9 mouse cellular contexts compared by ENCODE assay signal in genomic region chr14:50969558-50970544, GRCm38 (mm10). TPM values are rescaled to one million over a fixed set of nuclear protein-coding genes. Genes with fewer than 3 reads are reported as not detected.
A peak's percentile ranks its signal among the peaks of the same experiment; 100 is the strongest.
DNase-seq lines count a peak whose midpoint lies in the region; ATAC-seq and TF ChIP-seq lines count a peak whose summit lies in the region.
"Had no signal": no experiment of that assay in that cellular context is flagged by ENCODE, and none has a peak within 500 bp of the region (broad histone marks: within the 10 kb centered on the region; RNA-seq: fewer than 3 reads in every experiment).

No protein-coding gene starts in this region.

- peak; percentile 14 for DNase-seq in adrenal gland, postnatal 14 days
- no peak for DNase-seq in adrenal gland, postnatal 25 days
- peak; percentile 60 for DNase-seq in cerebellum, postnatal 14 days
- DNase-seq in frontal cortex, postnatal 36 days (ENCODE audit: low spot score in 2 of 2), result peak; percentile 26 to 62
- peak; percentile 54 to 78 for DNase-seq in layer of hippocampus, adult 2 months (ENCODE audit: low spot score in 2 of 2)
- no peak for DNase-seq in gastrocnemius, adult 18-20 months (ENCODE audit: low spot score)

- no peak for TF ChIP-seq CTCF in layer of hippocampus, adult 2 months (conservative IDR thresholded peaks at IDR 0.05)
- TF ChIP-seq CTCF in intestine, postnatal 0 days (IDR thresholded peaks at IDR 0.05; ENCODE audit: low read depth), result no peak

- H3K4me2 ChIP-seq in intestine, postnatal 0 days (replicated peaks; ENCODE audit: low read depth), result no peak overlapping the region
- H3K4me2 ChIP-seq: limb, embryonic 12.5 days had no signal

- WGBS in intestine, postnatal 0 days, result 56% methylated on average over 12 of the region's 12 CpGs

- H3K36me3 ChIP-seq in intestine, postnatal 0 days (ENCODE audit: control insufficient read depth, insufficient read depth), result no peaks in the 10 kb centered on the region
- H3K36me3 ChIP-seq: limb, embryonic 12.5 days had no signal

- H3K4me3 ChIP-seq in layer of hippocampus, adult 2 months, result no peak overlapping the region
- H3K4me3 ChIP-seq in intestine, postnatal 0 days (ENCODE audit: low read depth, low read length), result no peak overlapping the region
- H3K4me3 ChIP-seq: limb, embryonic 12.5 days had no signal

- H3K27ac ChIP-seq in layer of hippocampus, adult 2 months, result peak overlapping the region; percentile 83
- no peak overlapping the region for H3K27ac ChIP-seq in intestine, postnatal 0 days (ENCODE audit: low read depth, low read length)
- H3K27ac ChIP-seq: limb, embryonic 12.5 days had no signal

- H3K9ac ChIP-seq in intestine, postnatal 0 days (ENCODE audit: low read depth, low read length), result no peak overlapping the region
- H3K9ac ChIP-seq: limb, embryonic 12.5 days had no signal

- no peaks in the 10 kb centered on the region for H3K27me3 ChIP-seq in intestine, postnatal 0 days (replicated peaks; ENCODE audit: control insufficient read depth, insufficient read depth, low read length)
- H3K27me3 ChIP-seq: limb, embryonic 12.5 days had no signal

- ATAC-seq in megakaryocyte progenitor cell, adult 5-6 weeks (replicated peaks; ENCODE audit: poor library complexity), result peak; percentile 49
- ATAC-seq in intestine, postnatal 0 days, result no peak

- no peaks in the 10 kb centered on the region for H3K9me3 ChIP-seq in intestine, postnatal 0 days (ENCODE audit: control insufficient read depth)
- H3K9me3 ChIP-seq: limb, embryonic 12.5 days had no signal

- H3K4me1 ChIP-seq in intestine, postnatal 0 days (replicated peaks; ENCODE audit: control insufficient read depth, insufficient read depth, low read length), result no peaks in the 10 kb centered on the region

RNA-seq across cellular contexts. Expression of gene Pnp2, which starts 14.1 kb away (rescaled TPM):
- total RNA-seq in adrenal gland, postnatal 14 days (2021), result 2.6 and 3.1 TPM in 2 replicates
- 3.6 and 4.1 TPM in 2 replicates for total RNA-seq in adrenal gland, postnatal 25 days (2021)
- total RNA-seq in layer of hippocampus, adult 2 months (2021), result 1 to 10 TPM in 1 of 2 experiments, under 1 TPM in 1; 0.83 to 1.1 TPM
- 11.0 and 16.1 TPM in 2 replicates for total RNA-seq in megakaryocyte progenitor cell, adult 5-6 weeks (2015)
- total RNA-seq in megakaryocyte progenitor cell, adult 5-6 weeks (2017), result 6.0 and 8.1 TPM in 2 replicates
- 32.3 and 32.5 TPM in 2 replicates for polyA plus RNA-seq in intestine, postnatal 0 days (2015; fragmentation: Nextera tagmentation; extraction: Ambion mirVana)
- total RNA-seq in gastrocnemius, adult 18-20 months (2021), result under 1 TPM in 1 of 2 experiments, not detected in 1; 0.24 TPM

RNA-seq across cellular contexts. Expression of gene Gm49342, which starts 25.5 kb away (rescaled TPM):
- total RNA-seq in adrenal gland, postnatal 14 days (2021), result 51.4 and 57.2 TPM in 2 replicates
- 23.0 and 43.4 TPM in 2 replicates for total RNA-seq in adrenal gland, postnatal 25 days (2021)
- 10 to 100 TPM in 1 of 2 experiments, 1 to 10 TPM in 1; 5.2 to 12.0 TPM for total RNA-seq in layer of hippocampus, adult 2 months (2021)
- 24.4 TPM in 1 of 2 replicates, not detected in the other for total RNA-seq in megakaryocyte progenitor cell, adult 5-6 weeks (2015)
- total RNA-seq in megakaryocyte progenitor cell, adult 5-6 weeks (2017), result 144 and 168 TPM in 2 replicates
- polyA plus RNA-seq in intestine, postnatal 0 days (2015; fragmentation: Nextera tagmentation; extraction: Ambion mirVana), result not detected in 2 replicates
- 1 to 10 TPM; 2.2 to 6.2 TPM for total RNA-seq in gastrocnemius, adult 18-20 months (2021)
- polyA plus RNA-seq: limb, embryonic 12.5 days had no signal

RNA-seq across cellular contexts. Expression of gene Rnase10, which starts 37.7 kb away (rescaled TPM):
- 0.33 TPM in 1 of 2 replicates, not detected in the other for total RNA-seq in adrenal gland, postnatal 14 days (2021)
- 0.55 TPM in 1 of 2 replicates, not detected in the other for total RNA-seq in adrenal gland, postnatal 25 days (2021)
- total RNA-seq in layer of hippocampus, adult 2 months (2021), result not detected
- total RNA-seq in megakaryocyte progenitor cell, adult 5-6 weeks (2015), result 0.78 and 3.3 TPM in 2 replicates
- total RNA-seq in megakaryocyte progenitor cell, adult 5-6 weeks (2017), result 0.64 and 5.2 TPM in 2 replicates
- 0.16 and 0.29 TPM in 2 replicates for polyA plus RNA-seq in intestine, postnatal 0 days (2015; fragmentation: Nextera tagmentation; extraction: Ambion mirVana)
- total RNA-seq in gastrocnemius, adult 18-20 months (2021), result not detected
- polyA plus RNA-seq: limb, embryonic 12.5 days had no signal

RNA-seq across cellular contexts. Expression of gene Pnp, which starts 39.0 kb away (rescaled TPM):
- total RNA-seq in adrenal gland, postnatal 14 days (2021), result 55.0 and 61.3 TPM in 2 replicates
- 47.6 and 55.1 TPM in 2 replicates for total RNA-seq in adrenal gland, postnatal 25 days (2021)
- total RNA-seq in layer of hippocampus, adult 2 months (2021), result 10 to 100 TPM; 14.0 to 17.1 TPM
- 388 TPM in 2 replicates for total RNA-seq in megakaryocyte progenitor cell, adult 5-6 weeks (2015)
- total RNA-seq in megakaryocyte progenitor cell, adult 5-6 weeks (2017), result 201 and 203 TPM in 2 replicates
- polyA plus RNA-seq in intestine, postnatal 0 days (2015; fragmentation: Nextera tagmentation; extraction: Ambion mirVana), result 138 and 143 TPM in 2 replicates
- 1 to 10 TPM; 3.3 to 4.5 TPM for total RNA-seq in gastrocnemius, adult 18-20 months (2021)

RNA-seq across cellular contexts. Expression of gene Pip4p1, which starts 39.2 kb away (rescaled TPM):
- total RNA-seq in adrenal gland, postnatal 14 days (2021), result 44.3 and 47.2 TPM in 2 replicates
- 75.5 and 78.7 TPM in 2 replicates for total RNA-seq in adrenal gland, postnatal 25 days (2021)
- total RNA-seq in layer of hippocampus, adult 2 months (2021), result 10 to 100 TPM; 92.9 to 95.6 TPM
- 47.0 and 58.0 TPM in 2 replicates for total RNA-seq in megakaryocyte progenitor cell, adult 5-6 weeks (2015)
- 10.4 and 17.9 TPM in 2 replicates for total RNA-seq in megakaryocyte progenitor cell, adult 5-6 weeks (2017)
- 51.2 and 51.4 TPM in 2 replicates for polyA plus RNA-seq in intestine, postnatal 0 days (2015; fragmentation: Nextera tagmentation; extraction: Ambion mirVana)
- 10 to 100 TPM; 16.1 to 16.7 TPM for total RNA-seq in gastrocnemius, adult 18-20 months (2021)

Comparison
In these comparisons a context has a peak if more than half of its experiments do, and no peak if none do; other contexts are left out.
1. DNase-seq: peak in adrenal gland, postnatal 14 days (single experiment), cerebellum, postnatal 14 days (2 of 2), frontal cortex, postnatal 36 days (2 of 2) and layer of hippocampus, adult 2 months (2 of 2); none in adrenal gland, postnatal 25 days (single experiment) and gastrocnemius, adult 18-20 months (single experiment).